Mouse (Mus musculus) naive thymus-derived CD4-positive, alpha-beta T cell, adult 5 months (primary cell): ENCODE results near the gene Olfr1158. TPM values are rescaled to one million over a fixed set of nuclear protein-coding genes. Genes with fewer than 3 reads are reported as not detected.

Source experiments
- polyA plus RNA-seq: library from polyadenylated mRNA; unstranded; fragments of 100-300 nt; shearing (Covaris generic); gene quantifications from one replicate; pipeline ENCODE4 v1.2.1, GENCODE M21; 2017

The Olfr1158 gene
- polyA plus RNA-seq: not detected

GRCm38 (mm10) chr2:87989813-87990212 lies at the start of gene Olfr1158:
TSS of gene Olfr1158 (plus strand) at chr2:87990113.

GRCm38 (mm10) chr2:87945037-87945436 lies 44.9 kb upstream of the Olfr1158 start, which contains the start of gene Olfr1155:
TSS of gene Olfr1155 (minus strand) at chr2:87945137.

GRCm38 (mm10) chr2:87953000-87953399 lies 36.9 kb upstream of the Olfr1158 start, which contains the start of gene Olfr1156:
TSS of gene Olfr1156 (minus strand) at chr2:87953100.

GRCm38 (mm10) chr2:87968199-87968598 lies 21.7 kb upstream of the Olfr1158 start, which contains the start of gene Olfr1157:
TSS of gene Olfr1157 (minus strand) at chr2:87968299.

GRCm38 (mm10) chr2:87974563-87974962 lies 15.3 kb upstream of the Olfr1158 start, which contains the start of gene Olfr74:
TSS of gene Olfr74 (minus strand) at chr2:87974663.

GRCm38 (mm10) chr2:88007515-88008318 lies 17.8 kb downstream of the Olfr1158 start, which contains the start of gene Olfr1160:
TSS of gene Olfr1160 (minus strand) at chr2:88008268.

DNA sequence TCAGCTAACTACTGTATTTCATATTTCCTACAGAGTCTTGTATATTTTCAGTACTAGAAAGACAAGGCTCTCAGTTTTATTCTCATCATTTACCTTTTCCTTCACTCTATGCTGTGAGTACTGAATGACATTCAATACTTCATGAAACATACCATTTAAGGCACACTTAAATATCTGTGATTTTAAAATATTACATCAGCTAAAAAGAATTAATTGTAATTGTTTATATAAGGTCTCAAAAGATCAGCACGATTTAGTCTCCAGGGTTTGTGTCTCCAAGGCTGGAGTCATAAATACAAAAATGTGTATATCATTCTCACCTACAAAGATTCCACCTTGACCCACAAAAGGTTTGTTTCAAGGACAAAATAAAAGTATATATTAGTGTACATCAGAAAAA lies 32.6 kb downstream of the Olfr1158 start, which contains the start of gene Olfr1161:
Olfr1161 (plus strand) TSS at position 301 of the 400 bp plus-strand sequence.

DNA sequence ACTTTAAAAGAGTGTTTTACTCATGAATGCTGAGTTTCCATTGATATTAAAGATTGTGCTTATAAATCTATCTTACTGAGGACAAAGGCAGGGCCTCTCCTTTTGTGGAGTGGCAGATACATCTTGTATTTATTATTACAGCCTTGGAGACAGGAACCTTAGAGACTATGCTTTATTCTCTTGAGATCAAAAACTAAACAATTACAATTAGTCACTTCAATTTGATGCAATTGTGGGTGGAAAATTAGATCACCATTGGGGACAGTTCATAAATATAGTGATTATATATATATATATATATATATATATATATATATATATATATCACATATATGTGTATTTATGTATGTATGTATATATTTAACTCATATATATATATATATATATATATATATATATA lies 47.7 kb downstream of the Olfr1158 start, which contains the start of gene Olfr73:
Olfr73 (minus strand) TSS at position 101 of the 400 bp plus-strand sequence.

Other genes starting within 250 kb of the Olfr1158 start
- gene Olfr1140, start 246.4 kb upstream of the Olfr1158 start, polyA plus RNA-seq: not detected
- gene Olfr1141, start 236.1 kb upstream of the Olfr1158 start, polyA plus RNA-seq: not detected
- gene Olfr152, start 210.6 kb upstream of the Olfr1158 start, polyA plus RNA-seq: not detected
- gene Olfr1143, start 189.5 kb upstream of the Olfr1158 start, polyA plus RNA-seq: not detected
- gene Olfr1145, start 180.3 kb upstream of the Olfr1158 start, polyA plus RNA-seq: not detected
- not detected for gene Olfr1148, start 159.6 kb upstream of the Olfr1158 start, polyA plus RNA-seq
- not detected for gene Olfr1150-ps1, start 146.1 kb upstream of the Olfr1158 start, polyA plus RNA-seq
- gene Olfr1151, start 134.3 kb upstream of the Olfr1158 start, polyA plus RNA-seq: 0.39 TPM
- 0.07 TPM for gene Olfr1152, start 123.6 kb upstream of the Olfr1158 start, polyA plus RNA-seq
- gene Olfr1153, start 95.2 kb upstream of the Olfr1158 start, polyA plus RNA-seq: not detected
- gene Olfr1154, start 84.9 kb upstream of the Olfr1158 start, polyA plus RNA-seq: not detected
- not detected for gene Olfr1155, start 45.0 kb upstream of the Olfr1158 start, polyA plus RNA-seq
- gene Olfr1156, start 37.0 kb upstream of the Olfr1158 start, polyA plus RNA-seq: 0.17 TPM
- not detected for gene Olfr1157, start 21.8 kb upstream of the Olfr1158 start, polyA plus RNA-seq
- gene Olfr74, start 15.4 kb upstream of the Olfr1158 start, polyA plus RNA-seq: not detected
- gene Olfr1160, start 18.2 kb downstream of the Olfr1158 start, polyA plus RNA-seq: 0.05 TPM
- not detected for gene Olfr1161, start 32.7 kb downstream of the Olfr1158 start, polyA plus RNA-seq
- not detected for gene Olfr73, start 47.6 kb downstream of the Olfr1158 start, polyA plus RNA-seq
- not detected for gene Olfr1162, start 61.0 kb downstream of the Olfr1158 start, polyA plus RNA-seq
- not detected for gene Olfr1163, start 81.7 kb downstream of the Olfr1158 start, polyA plus RNA-seq
- not detected for gene Olfr1164, start 103.9 kb downstream of the Olfr1158 start, polyA plus RNA-seq
- not detected for gene Olfr1166, start 138.2 kb downstream of the Olfr1158 start, polyA plus RNA-seq
- 0.10 TPM for gene Olfr1167, start 165.1 kb downstream of the Olfr1158 start, polyA plus RNA-seq
- gene Olfr1168, start 191.8 kb downstream of the Olfr1158 start, polyA plus RNA-seq: not detected
- not detected for gene Olfr1170, start 238.2 kb downstream of the Olfr1158 start, polyA plus RNA-seq